Comparison of ENCODE assay signal across 19 mouse cellular contexts in genomic region chr14:68189876-68190275, GRCm38 (mm10).
"Had no signal": no experiment of that assay in that cellular context is flagged by ENCODE, and none has a peak within 500 bp of the region (broad histone marks: within the 10 kb centered on the region; RNA-seq: fewer than 3 reads in every experiment).

No protein-coding gene starts in this region.

- H3K27me3 ChIP-seq: kidney, embryonic 15.5 days; liver, embryonic 13.5 days had no signal

- H3K4me2 ChIP-seq: kidney, embryonic 15.5 days; liver, embryonic 13.5 days; midbrain, embryonic 11.5 days had no signal

- H3K9ac ChIP-seq: kidney, embryonic 15.5 days; liver, embryonic 13.5 days had no signal

- H3K4me3 ChIP-seq: kidney, embryonic 15.5 days; left cerebral cortex, adult 2 months; liver, embryonic 13.5 days had no signal

- H3K36me3 ChIP-seq: kidney, embryonic 15.5 days; liver, embryonic 13.5 days had no signal

- H3K27ac ChIP-seq: kidney, embryonic 15.5 days; left cerebral cortex, adult 2 months; liver, embryonic 13.5 days; stomach, postnatal 0 days had no signal

- H3K4me1 ChIP-seq: kidney, embryonic 15.5 days; liver, embryonic 13.5 days had no signal

- DNase-seq: kidney, adult 8-10 months; kidney, postnatal 10 days; kidney, postnatal 36 days; layer of hippocampus, postnatal 36 days; liver, embryonic 13.5 days; lung, adult 2 months; lung, postnatal 14 days; lung, postnatal 4 days; midbrain, embryonic 14.5 days; right cerebral cortex, adult 18-20 months; right cerebral cortex, postnatal 14 days; right cerebral cortex, postnatal 4 days; thymus, adult 2 months; thymus, postnatal 14 days; thymus, postnatal 4 days had no signal

- H3K9me3 ChIP-seq: kidney, embryonic 15.5 days; liver, embryonic 13.5 days had no signal
